Mouse (Mus musculus) left cerebral cortex, adult 18-20 months (tissue): Measurements from ENCODE around the gene Snapc5. TPM values are rescaled to one million over a fixed set of nuclear protein-coding genes. Genes with fewer than 3 reads are reported as not detected.
A peak's percentile ranks its signal among the peaks of the same experiment; 100 is the strongest.
"Not testable (repeated sequence)": the region's sequence is repeated elsewhere in the genome, so short reads cannot be mapped to it uniquely, and the experiment has no call there.

Experiments used
- DNase-seq, 2 experiments: peaks; one replicate each; pipeline ENCODE4 v3.0.0; 2021 to 2022; ENCODE audit warnings: low spot score in 2 of 2, mixed read lengths in 1 of 2
- total RNA-seq, 2 experiments: library from RNA; stranded (reverse); gene quantifications; 2 replicates each; pipeline ENCODE4 v1.2.3; 2021

Snapc5 gene
- total RNA-seq, 2 experiments from 2014 or later, result 18.6 to 22.4 TPM

- no peak for DNase-seq
Observed at GRCm38 (mm10) chr9:64198068-64198762, 19.1 kb downstream of the Snapc5 start.

DNA sequence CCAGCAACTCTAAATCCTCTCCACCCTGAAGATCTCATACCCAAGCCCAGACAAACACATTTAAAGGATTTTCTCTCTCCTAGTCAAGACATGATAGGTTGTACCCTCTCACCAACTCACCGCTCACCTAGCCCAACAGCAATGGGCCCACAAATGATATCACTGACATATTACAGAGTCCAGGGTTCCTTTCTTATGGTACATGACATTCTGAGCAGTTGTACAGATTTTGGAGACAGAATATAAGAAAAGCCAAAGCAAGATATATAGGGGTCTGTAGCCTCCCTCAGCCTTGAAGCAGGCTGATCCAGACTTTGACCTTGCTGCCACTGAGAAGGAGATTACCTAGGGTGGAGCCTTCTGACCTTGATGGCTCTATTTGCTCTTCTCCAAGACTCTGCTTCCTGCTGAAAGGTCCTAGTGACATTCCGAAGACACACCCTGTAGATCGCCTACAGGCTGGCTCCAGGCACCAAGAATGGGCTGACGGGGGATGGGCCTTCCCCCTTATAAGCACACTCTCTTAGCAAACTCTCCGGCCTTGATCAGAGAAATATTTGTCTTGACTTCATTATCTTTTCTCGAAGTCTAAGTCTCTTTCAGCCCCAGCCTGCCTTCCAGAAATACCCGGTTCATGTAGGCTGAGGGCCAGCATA lies 19.8 kb downstream of the Snapc5 start:
- DNase-seq, result not testable (repeated sequence)

DNA sequence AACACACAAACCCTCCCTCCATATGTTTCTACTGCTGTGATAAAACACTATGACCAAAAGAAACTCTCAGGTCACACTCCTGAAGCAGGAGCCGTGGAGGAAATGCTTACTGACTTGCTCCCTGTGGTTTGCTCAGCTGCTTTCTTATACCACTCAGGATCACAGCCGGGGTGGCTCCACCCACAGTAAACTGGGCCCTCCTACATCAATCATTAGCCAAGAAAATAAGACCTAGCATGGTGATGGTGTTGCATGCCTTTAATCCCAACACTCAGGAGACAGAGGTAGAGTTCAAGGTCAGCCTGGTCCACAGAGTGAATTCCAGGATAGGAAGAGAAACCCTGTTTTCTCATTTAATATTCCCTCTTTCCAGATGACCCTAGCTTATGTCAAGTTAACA lies 20.8 kb downstream of the Snapc5 start:
- DNase-seq, result no peak

DNA sequence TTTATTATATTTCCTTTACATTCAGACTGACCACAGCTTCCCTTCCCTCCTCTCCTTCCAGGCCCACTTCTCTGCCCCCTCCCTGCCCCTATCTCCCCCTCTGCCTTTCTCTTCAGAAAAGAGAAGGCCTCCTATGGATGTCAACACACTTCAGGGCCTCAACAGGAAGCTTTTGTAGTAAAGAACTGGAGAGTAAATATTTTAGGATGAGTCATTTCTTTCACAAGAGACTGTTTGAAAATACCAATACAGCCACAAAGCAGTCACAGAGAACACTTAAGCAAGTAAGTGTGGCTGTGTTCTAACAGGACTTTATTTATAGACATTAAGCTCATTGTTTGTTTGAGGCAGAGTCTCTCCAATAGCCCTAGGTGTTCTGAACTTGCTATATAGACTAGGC lies 23.3 kb downstream of the Snapc5 start:
- no peak for DNase-seq

DNA sequence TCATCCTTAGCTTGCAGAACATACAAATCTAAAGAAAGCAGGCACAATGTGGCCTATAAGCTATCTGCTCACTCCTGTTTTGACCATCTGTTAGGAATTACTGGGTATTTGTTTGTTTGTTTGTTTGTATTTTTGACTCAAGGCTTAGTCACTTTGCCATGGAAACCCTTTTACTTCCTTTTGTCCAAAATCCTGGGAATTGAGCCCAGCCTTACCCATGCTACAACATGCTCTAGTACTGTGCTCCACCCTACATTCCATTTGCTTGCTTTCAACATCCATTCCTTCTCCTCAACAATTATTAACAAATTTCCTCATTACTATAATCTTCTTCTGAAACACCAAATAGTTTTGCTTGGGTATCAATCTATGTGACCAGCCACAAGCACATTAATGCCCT lies 23.8 kb downstream of the Snapc5 start:
- no peak for DNase-seq

DNA sequence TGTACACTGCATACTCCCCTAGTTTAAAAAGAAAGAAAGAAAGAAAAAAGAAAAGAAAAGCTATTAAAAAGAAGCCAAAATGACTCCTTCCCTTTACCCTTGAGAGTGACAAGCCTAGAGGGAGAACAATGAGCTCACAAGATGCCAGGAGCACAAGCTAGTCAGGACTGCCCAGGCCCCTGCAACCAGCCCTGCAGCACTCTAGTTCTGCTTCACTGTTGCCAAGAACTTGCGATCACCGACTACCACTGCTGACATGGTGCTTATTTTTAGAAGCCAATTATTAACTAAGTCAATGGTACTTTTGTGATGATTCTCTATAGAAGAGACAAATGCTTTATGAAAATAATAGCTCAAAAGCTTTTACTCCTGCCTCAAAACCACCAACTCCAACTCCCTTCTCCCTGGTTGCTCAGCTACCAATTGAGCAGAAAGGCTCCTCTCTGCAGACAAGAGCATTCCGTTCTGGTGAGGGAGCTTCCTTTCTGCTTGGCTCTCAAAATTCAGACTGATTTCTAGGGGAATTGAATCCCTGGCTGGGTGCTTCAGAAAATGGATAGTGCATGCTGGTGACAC lies 28.5 kb downstream of the Snapc5 start:
- DNase-seq, result no peak

- no peak for DNase-seq
Observed at GRCm38 (mm10) chr9:64214452-64214851, 35.4 kb downstream of the Snapc5 start.

- DNase-seq, result no peak
Observed at GRCm38 (mm10) chr9:64216090-64216489, 37.0 kb downstream of the Snapc5 start.

DNA sequence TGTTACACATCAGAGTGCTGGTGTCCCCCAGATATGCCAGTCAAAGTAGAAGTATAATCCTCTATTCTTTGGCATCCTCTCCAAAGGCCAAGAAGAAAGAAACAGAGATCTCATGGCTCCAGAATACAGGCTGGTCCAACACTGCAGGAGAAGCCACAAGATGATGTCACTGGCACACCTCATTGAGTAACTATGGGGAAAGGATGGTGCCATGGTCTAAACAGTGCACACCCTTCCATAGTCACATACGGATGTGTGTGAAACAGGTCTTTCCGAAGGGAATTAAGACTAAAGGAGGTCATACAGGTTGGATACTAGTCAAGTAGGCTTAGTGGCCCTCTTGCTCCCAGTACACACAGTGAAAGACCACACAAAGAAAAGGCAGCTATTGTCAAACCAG lies 37.6 kb downstream of the Snapc5 start:
- DNase-seq, result no peak

- DNase-seq, result no peak
Observed at GRCm38 (mm10) chr9:64217887-64218286, 38.8 kb downstream of the Snapc5 start.

DNA sequence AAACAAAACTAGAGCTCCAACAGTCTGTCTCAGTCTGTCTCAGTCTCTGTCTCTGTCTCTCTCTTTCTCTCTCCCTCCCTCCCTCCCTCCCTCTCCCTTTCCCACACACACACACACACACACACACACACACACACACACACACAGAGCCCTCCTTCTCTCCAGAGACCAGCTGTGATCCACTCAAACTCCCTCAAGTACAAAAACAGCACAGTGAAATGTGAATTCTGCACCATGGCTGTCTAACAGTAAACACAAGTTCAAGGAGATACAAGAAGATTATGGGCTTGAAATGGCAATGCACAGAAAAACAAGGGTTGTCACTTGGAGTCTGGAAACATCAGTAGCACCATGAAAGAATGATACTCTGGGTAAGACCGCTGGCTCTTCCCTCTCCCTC lies 40.2 kb downstream of the Snapc5 start:
- no peak for DNase-seq

- DNase-seq, result no peak
Observed at GRCm38 (mm10) chr9:64219772-64220420, 40.8 kb downstream of the Snapc5 start.

DNA sequence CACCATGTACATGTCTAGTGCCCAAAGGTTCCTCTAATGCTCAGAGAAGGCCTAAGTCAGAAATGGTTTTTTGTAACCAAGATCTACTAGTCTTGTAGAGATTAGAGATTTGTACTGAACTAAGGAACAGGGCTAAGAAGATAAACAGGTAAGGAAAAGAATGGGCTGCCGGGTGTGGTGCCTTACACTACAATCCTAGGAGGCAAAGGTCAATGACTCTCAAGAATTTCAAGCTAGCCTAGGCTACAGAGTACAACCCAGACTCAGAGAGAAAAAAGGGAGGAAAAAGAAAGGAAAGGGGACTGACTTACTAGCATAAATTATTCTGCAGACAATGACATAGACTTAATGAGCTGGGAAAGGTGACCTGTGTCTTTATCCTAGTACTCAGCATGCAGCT lies 41.5 kb downstream of the Snapc5 start:
- no peak for DNase-seq

DNA sequence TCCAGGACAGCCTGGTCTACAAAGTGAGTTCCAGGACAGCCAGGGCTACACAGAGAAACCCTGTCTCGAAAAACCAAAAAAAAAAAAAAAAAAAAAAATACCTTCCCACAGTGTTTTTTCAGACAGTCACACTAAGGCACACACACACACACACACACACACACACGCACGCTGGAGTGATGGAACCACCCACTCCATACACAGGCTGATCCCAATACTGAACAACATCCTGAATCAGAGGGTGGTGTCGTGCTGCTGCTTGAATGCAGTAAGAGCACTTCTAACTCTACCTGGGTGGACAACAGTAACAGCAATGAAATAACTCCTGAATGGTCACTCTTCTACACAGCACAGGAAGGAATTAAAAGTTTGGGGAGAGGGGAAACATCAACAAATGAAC lies 42.4 kb downstream of the Snapc5 start:
- peak; percentile 44 to 55 for DNase-seq

GRCm38 (mm10) chr9:64222098-64222497 lies 43.0 kb downstream of the Snapc5 start:
- DNase-seq, result no peak

- no peak for DNase-seq
Observed at GRCm38 (mm10) chr9:64225805-64226204, 46.7 kb downstream of the Snapc5 start.

GRCm38 (mm10) chr9:64227736-64228135 lies 48.7 kb downstream of the Snapc5 start:
- DNase-seq, result no peak

GRCm38 (mm10) chr9:64228972-64229371 lies 49.9 kb downstream of the Snapc5 start:
- DNase-seq, result peak; percentile 17 to 39

DNA sequence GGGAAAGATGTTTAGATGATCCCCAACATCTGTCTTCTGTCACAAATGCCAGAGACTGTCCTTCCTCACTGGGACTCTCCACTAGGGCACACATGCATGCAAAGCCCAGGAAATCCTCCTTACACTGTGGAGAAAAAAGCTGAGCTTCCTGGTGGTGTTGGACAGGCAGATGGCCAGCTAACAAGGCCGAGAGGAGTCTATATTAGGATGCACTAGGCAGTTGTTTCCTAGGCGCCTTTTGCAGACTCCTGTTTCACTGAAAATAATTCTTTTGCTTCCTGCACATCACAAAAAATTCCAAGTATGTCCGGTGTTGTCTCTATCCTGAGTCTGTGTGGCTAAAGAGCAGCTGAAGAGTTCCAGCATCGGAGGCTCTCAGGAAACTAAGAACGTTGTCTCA lies 52.1 kb downstream of the Snapc5 start:
- peak in 1 of 2 experiments; percentile 22 for DNase-seq

DNA sequence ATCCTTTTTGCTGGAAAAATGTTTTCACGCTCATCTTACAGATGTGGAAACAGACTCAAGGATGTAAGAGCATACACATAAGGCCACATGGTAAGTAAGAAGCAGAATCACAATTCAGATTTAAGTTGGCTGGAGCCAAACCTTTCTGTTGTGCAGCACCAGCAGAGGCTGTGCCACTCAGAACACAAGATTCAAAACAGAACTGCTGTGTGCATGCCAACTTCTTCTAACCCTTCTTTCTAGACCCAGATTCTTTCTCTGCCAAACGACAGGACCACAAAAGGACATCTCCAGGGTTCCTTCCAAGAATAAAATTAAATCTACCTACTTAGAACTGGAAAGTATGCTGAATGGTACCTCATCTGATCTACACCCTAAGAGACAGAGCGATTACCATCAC lies 52.6 kb downstream of the Snapc5 start:
- no peak for DNase-seq

DNA sequence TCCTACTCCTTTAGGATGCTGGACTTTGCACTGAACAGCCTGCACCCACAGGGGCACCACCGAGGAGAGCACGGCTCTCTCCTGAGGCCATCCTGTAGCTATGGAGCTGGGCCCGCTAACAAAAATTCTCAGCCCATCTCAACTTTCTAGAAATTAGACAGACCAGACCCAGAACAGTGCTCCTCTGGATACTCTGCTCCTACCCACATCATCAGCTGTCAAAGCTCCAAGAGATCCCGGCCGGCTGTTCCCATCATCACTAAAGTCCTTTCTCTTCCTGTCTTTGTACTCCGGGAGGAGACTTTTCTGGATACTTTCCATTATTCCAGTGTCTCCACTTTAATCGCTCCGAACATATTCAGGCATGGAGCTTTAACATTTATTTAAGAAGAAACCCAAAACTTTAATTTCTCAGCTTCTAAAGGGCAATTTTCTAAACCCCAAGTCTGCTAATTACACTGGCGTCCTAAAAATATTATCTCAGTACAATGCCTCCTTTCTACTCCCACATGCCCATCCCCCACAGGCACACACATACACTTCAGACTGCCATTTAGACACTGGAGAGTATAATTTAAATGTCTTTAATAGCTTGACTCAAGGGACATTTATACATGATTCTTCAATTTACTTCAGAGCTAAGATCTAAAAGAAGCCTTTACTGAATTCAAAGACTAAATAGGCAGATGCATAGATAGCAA lies 53.3 kb downstream of the Snapc5 start:
- DNase-seq, result peak in 1 of 2 experiments; percentile 19
